Mouse (Mus musculus) erythroblast, embryonic 14.5 days (primary cell): ENCODE measurements at regions not wholly inside any gene's neighbourhood (a gene's known extent, or its start where the extent isn't known, plus 50 kb on each side); places are given as distances from the start of the nearest gene placed in this dataset.

ENCODE experiments used
- GATA1 ChIP-seq: IDR thresholded peaks from 2 replicates; pipeline ENCODE4 v1.6.1; 2012; ENCODE audit warnings: low read length, inconsistent platforms, mixed read lengths
- TAL1 ChIP-seq: IDR thresholded peaks from 3 replicates; pipeline ENCODE4 v1.6.1; 2012; ENCODE audit warnings: low read length, inconsistent platforms, mixed read lengths

DNA sequence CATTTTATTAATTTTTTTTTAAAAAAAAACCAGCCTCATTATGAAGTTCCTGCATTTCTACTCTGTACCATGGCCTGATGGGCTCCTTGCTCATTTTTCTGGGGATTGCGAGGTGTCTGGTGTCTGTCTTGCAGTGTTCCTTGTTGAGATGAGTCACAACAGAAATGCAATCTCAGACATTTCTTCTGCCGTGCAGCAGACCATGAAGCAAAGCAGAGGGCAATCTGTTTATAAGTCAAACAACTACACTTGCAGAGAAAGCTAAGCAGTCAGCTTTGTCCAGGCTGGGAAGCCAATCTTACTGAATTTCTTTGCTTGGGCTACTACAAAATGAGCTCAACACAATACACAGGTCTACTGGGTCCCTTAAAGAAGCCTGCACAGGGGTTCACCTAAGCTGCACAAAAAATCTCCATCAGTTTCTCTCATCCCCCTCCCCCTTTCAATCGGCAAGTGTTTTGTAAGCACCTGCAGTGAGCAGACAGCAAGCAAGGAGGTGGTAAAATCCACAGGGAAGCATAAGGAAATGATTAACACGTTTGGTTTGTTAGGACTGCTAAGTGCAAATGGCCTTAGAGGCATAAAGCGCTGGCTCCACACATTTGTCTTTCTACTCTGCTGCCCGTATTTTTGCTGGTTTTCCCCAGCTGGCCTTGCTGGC is 171.0 kb upstream of the Dmrta1 start:
- TF ChIP-seq GATA1 (no peak), TAL1 (no peak)
